Mouse (Mus musculus): ENCODE results near the gene Nasp.

Gene Nasp

GRCm38 (mm10) chr4:116638821-116639220, 11.1 kb upstream of the Nasp start:
- DNase-seq (ENCODE audit: extremely low read depth, low read depth, low spot score), result peak; percentile 78

GRCm38 (mm10) chr4:116635197-116635596, 7.5 kb upstream of the Nasp start:
- no peak for DNase-seq (ENCODE audit: extremely low read depth, low read depth, low spot score)

- no peak for DNase-seq (ENCODE audit: extremely low read depth, low read depth, low spot score)
Measured at GRCm38 (mm10) chr4:116627359-116627716, 403 bp downstream of the Nasp start.

GRCm38 (mm10) chr4:116626658-116627358, 933 bp downstream of the Nasp start:
- no peak for DNase-seq (ENCODE audit: extremely low read depth, low read depth, low spot score)

GRCm38 (mm10) chr4:116624831-116625230, 2.9 kb downstream of the Nasp start:
- DNase-seq (ENCODE audit: extremely low read depth, low read depth, low spot score), result no peak

- DNase-seq (ENCODE audit: extremely low read depth, low read depth, low spot score), result no peak
Measured at GRCm38 (mm10) chr4:116615237-116615636, 12.5 kb downstream of the Nasp start.

- DNase-seq (ENCODE audit: extremely low read depth, low read depth, low spot score), result no peak
Measured at GRCm38 (mm10) chr4:116612621-116613020, 15.1 kb downstream of the Nasp start.

GRCm38 (mm10) chr4:116596978-116597881, 30.5 kb downstream of the Nasp start:
- DNase-seq (ENCODE audit: extremely low read depth, low read depth, low spot score), result peak; percentile 56

- no peak for DNase-seq (ENCODE audit: extremely low read depth, low read depth, low spot score)
Measured at GRCm38 (mm10) chr4:116596379-116596778, 31.4 kb downstream of the Nasp start, which contains the start of gene Ccdc17. Gene Ccdc17, plus strand, starts transcription at chr4:116596654.

- DNase-seq (ENCODE audit: extremely low read depth, low read depth, low spot score), result no peak
Measured at GRCm38 (mm10) chr4:116595793-116596192, 31.9 kb downstream of the Nasp start.

GRCm38 (mm10) chr4:116558151-116558882, 69.4 kb downstream of the Nasp start:
- DNase-seq (ENCODE audit: extremely low read depth, low read depth, low spot score), result no peak

- DNase-seq (ENCODE audit: extremely low read depth, low read depth, low spot score), result no peak
Measured at GRCm38 (mm10) chr4:116557306-116558121, 70.2 kb downstream of the Nasp start, which contains the start of gene Gpbp1l1. Gene Gpbp1l1, plus strand, starts transcription at chr4:116557658.

- no peak for DNase-seq (ENCODE audit: extremely low read depth, low read depth, low spot score)
Measured at GRCm38 (mm10) chr4:116556561-116557305, 71.0 kb downstream of the Nasp start.

- DNase-seq (ENCODE audit: extremely low read depth, low read depth, low spot score), result no peak
Measured at GRCm38 (mm10) chr4:116555413-116556300, 72.1 kb downstream of the Nasp start, which contains the start of gene Tmem69. Gene Tmem69, minus strand, starts transcription at chr4:116555936.

GRCm38 (mm10) chr4:116553035-116553434, 74.7 kb downstream of the Nasp start:
- DNase-seq (ENCODE audit: extremely low read depth, low read depth, low spot score), result peak; percentile 65
